In genomic region chr10:15244376-15245262, GRCm38 (mm10) we compare ENCODE assay signal across 25 mouse cellular contexts.
"Had no signal": no experiment of that assay in that cellular context is flagged by ENCODE, and none has a peak within 500 bp of the region (broad histone marks: within the 10 kb centered on the region; RNA-seq: fewer than 3 reads in every experiment).

No protein-coding gene starts in this region.

- H3K4me3 ChIP-seq: intestine, embryonic 15.5 days; kidney, embryonic 15.5 days; left cerebral cortex, adult 2 months; limb, embryonic 12.5 days; limb, embryonic 15.5 days; neural tube, embryonic 12.5 days; neural tube, embryonic 15.5 days; stomach, embryonic 15.5 days had no signal

- ATAC-seq: intestine, embryonic 15.5 days; liver, postnatal 0 days had no signal

- H3K4me1 ChIP-seq: intestine, embryonic 15.5 days; kidney, embryonic 15.5 days; limb, embryonic 12.5 days; limb, embryonic 15.5 days; neural tube, embryonic 12.5 days; neural tube, embryonic 15.5 days; stomach, embryonic 15.5 days had no signal

- H3K27ac ChIP-seq: intestine, embryonic 15.5 days; kidney, embryonic 15.5 days; left cerebral cortex, adult 2 months; limb, embryonic 12.5 days; limb, embryonic 15.5 days; liver, embryonic 14.5 days; neural tube, embryonic 12.5 days; neural tube, embryonic 15.5 days; stomach, embryonic 15.5 days had no signal

- H3K36me3 ChIP-seq: intestine, embryonic 15.5 days; kidney, embryonic 15.5 days; limb, embryonic 12.5 days; limb, embryonic 15.5 days; neural tube, embryonic 12.5 days; neural tube, embryonic 15.5 days; stomach, embryonic 15.5 days had no signal

- H3K9me3 ChIP-seq: intestine, embryonic 15.5 days; kidney, embryonic 15.5 days; limb, embryonic 12.5 days; limb, embryonic 15.5 days; neural tube, embryonic 12.5 days; neural tube, embryonic 15.5 days; stomach, embryonic 15.5 days had no signal

- H3K4me2 ChIP-seq: intestine, embryonic 15.5 days; kidney, embryonic 15.5 days; limb, embryonic 12.5 days; limb, embryonic 15.5 days; liver, embryonic 11.5 days; midbrain, embryonic 11.5 days; neural tube, embryonic 12.5 days; neural tube, embryonic 15.5 days; stomach, embryonic 15.5 days had no signal

- DNase-seq: kidney, adult 11 months; kidney, adult 8-10 months; kidney, postnatal 10 days; kidney, postnatal 36 days; layer of hippocampus, postnatal 36 days; left cerebral cortex, postnatal 4 days; liver, postnatal 0 days; midbrain, embryonic 14.5 days; right cerebral cortex, adult 18-20 months; right cerebral cortex, postnatal 14 days; right cerebral cortex, postnatal 4 days; thymus, adult 2 months; thymus, postnatal 14 days; thymus, postnatal 4 days had no signal

- H3K27me3 ChIP-seq: intestine, embryonic 15.5 days; kidney, embryonic 15.5 days; limb, embryonic 12.5 days; limb, embryonic 15.5 days; neural tube, embryonic 12.5 days; neural tube, embryonic 15.5 days; stomach, embryonic 15.5 days had no signal

- H3K9ac ChIP-seq: intestine, embryonic 15.5 days; kidney, embryonic 15.5 days; limb, embryonic 12.5 days; limb, embryonic 15.5 days; liver, embryonic 14.5 days; liver, postnatal 0 days; neural tube, embryonic 12.5 days; neural tube, embryonic 15.5 days; stomach, embryonic 15.5 days had no signal
